Mouse (Mus musculus) kidney, postnatal 0 days (tissue): ENCODE data around the gene Cir1. TPM values are rescaled to one million over a fixed set of nuclear protein-coding genes. Genes with fewer than 3 reads are reported as not detected.

ENCODE experiments used
- ATAC-seq: fragments of 200-750 bp; cut with Nextera tagmentation; replicated peaks from 2 replicates; pipeline ENCODE4 v1.8.0; 2017; ENCODE audit warnings: low read depth, moderate number of reproducible peaks, moderate TSS enrichment, moderate library complexity; ENCODE audit not compliant: low FRiP score
- DNase-seq: peaks from one replicate; pipeline ENCODE4 v3.0.0-alpha.2; 2016; ENCODE audit warnings: low spot score
- H3K27ac ChIP-seq: fragments of 300-500 bp; sonication (generic); 2 replicates; pipeline ENCODE4 v1.5.1; 2014; ENCODE audit warnings: mild to moderate bottlenecking
- H3K27me3 ChIP-seq: fragments of 300-500 bp; sonication (generic); 2 replicates; pipeline ENCODE4 v1.6.1; 2014; ENCODE audit warnings: low read length, mixed read lengths; ENCODE audit not compliant: insufficient read depth
- H3K36me3 ChIP-seq: fragments of 300-500 bp; sonication (generic); 2 replicates; pipeline ENCODE4 v1.6.1; 2014; ENCODE audit warnings: low read length, mixed read lengths; ENCODE audit not compliant: insufficient read depth
- H3K4me1 ChIP-seq: fragments of 300-500 bp; sonication (generic); replicated peaks from 2 replicates; pipeline ENCODE4 v1.6.1; 2014; ENCODE audit warnings: antibody characterized with exemption, low read length, mixed read lengths; ENCODE audit not compliant: insufficient read depth
- H3K4me2 ChIP-seq: fragments of 300-500 bp; sonication (generic); 2 replicates; pipeline ENCODE4 v1.6.1; 2014; ENCODE audit warnings: mild to moderate bottlenecking, low read length, moderate library complexity, mixed read lengths
- H3K4me3 ChIP-seq: fragments of 300-500 bp; sonication (generic); replicated peaks from 2 replicates; pipeline ENCODE4 v1.5.1; 2014; ENCODE audit warnings: low read depth, low read length
- H3K9ac ChIP-seq: fragments of 300-500 bp; sonication (generic); 2 replicates; pipeline ENCODE4 v1.6.1; 2014; ENCODE audit warnings: low read depth, low read length
- H3K9me3 ChIP-seq: fragments of 300-500 bp; sonication (generic); replicated peaks from 2 replicates; pipeline ENCODE4 v1.6.1; 2016; ENCODE audit warnings: low read length, inconsistent platforms, mixed read lengths
- CTCF ChIP-seq: IDR thresholded peaks from 2 replicates; pipeline ENCODE4 v1.5.1; 2016; ENCODE audit warnings: antibody characterized with exemption, low read depth, mild to moderate bottlenecking, moderate library complexity
- WGBS: fragments of 180-500 bp; shearing (Covaris S2); extraction: QIAGEN DNeasy Blood & Tissue Kit; methylation state at CpG from one replicate; pipeline ENCODE4 v1.1.7; 2014; 5-methylcytosine and 5-hydroxymethylcytosine counted together
- polyA plus RNA-seq: library from polyadenylated mRNA; unstranded; fragments of >200 nt; fragmentation: Nextera tagmentation; extraction: Ambion mirVana; gene quantifications from 2 replicates; pipeline ENCODE4 v1.2.1, GENCODE M21; 2015

Gene Cir1
- 28.5 and 33.8 TPM in 2 replicates for polyA plus RNA-seq

GRCm38 (mm10) chr2:73312152-73313116 lies at the start of gene Cir1, which contains the start of gene Scrn3:
Gene Cir1, minus strand, starts transcription at chr2:73312701.
Gene Scrn3, plus strand, starts transcription at chr2:73312601.
- Histone ChIP-seq H3K36me3 (peaks cover 9% of the 10 kb centered on the region; the same call in 1 of the 2 replicates), H3K4me1 (0 out of 2 replicates have a peak, but pooled peaks cover 3% of the 10 kb centered on the region), H3K27me3 (no peaks in the 10 kb centered on the region), H3K9ac (peak within 1 kb of the TSS; percentile 74), H3K4me2 (peak within 1 kb of the TSS; percentile 79), H3K27ac (peak within 1 kb of the TSS; percentile 79), H3K4me3 (peak within 1 kb of the TSS; percentile 77), H3K9me3 (no peaks in the 10 kb centered on the region)
- peak; percentile 99 for DNase-seq
- TF ChIP-seq CTCF: no peak
- 1% methylated on average over 64 of the region's 64 CpGs for WGBS
- ATAC-seq: peak; percentile 93

DNA sequence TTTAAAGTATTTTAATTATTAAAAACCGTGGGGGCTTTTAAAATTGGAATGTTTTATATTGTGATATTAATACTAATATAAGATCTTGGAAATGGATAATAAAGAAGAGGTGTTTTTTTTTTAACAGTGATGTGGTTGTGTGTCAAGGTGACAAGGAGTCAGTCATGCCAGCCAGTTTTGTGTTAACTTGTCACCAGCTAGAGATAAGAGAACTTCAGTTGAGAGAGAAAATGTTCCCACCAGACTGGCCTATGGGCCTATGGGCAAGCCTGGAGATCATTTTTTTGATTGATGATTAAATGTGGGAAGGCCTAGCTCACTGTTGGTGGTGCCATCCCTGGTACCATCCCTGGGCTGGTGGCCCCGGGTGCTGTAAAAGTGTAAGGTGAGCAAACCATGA lies 48.0 kb upstream of the Cir1 start:
- no peaks in the 10 kb centered on the region for H3K4me1 ChIP-seq
- DNase-seq: no peak
- TF ChIP-seq CTCF: no peak
- no peak overlapping the region for H3K27ac ChIP-seq
- 86% methylated on average over 2 of the region's 2 CpGs for WGBS
- no peaks in the 10 kb centered on the region for H3K27me3 ChIP-seq
- H3K9ac ChIP-seq: no peak overlapping the region
- no peaks in the 10 kb centered on the region for H3K36me3 ChIP-seq
- H3K9me3 ChIP-seq: no peaks in the 10 kb centered on the region
- ATAC-seq: no peak
- no peak overlapping the region for H3K4me3 ChIP-seq
- no peak overlapping the region for H3K4me2 ChIP-seq

GRCm38 (mm10) chr2:73359941-73360340 lies 47.4 kb upstream of the Cir1 start:
- Histone ChIP-seq H3K9me3 (no peaks in the 10 kb centered on the region), H3K27me3 (no peaks in the 10 kb centered on the region), H3K4me3 (no peak overlapping the region), H3K36me3 (no peaks in the 10 kb centered on the region), H3K9ac (no peak overlapping the region), H3K4me2 (no peak overlapping the region), H3K27ac (no peak overlapping the region), H3K4me1 (no peaks in the 10 kb centered on the region)
- TF ChIP-seq CTCF: no peak
- DNase-seq (no peak), ATAC-seq (no peak)
- 91% methylated on average over 5 of the region's 5 CpGs for WGBS

- Histone ChIP-seq H3K4me2 (no peak overlapping the region), H3K27me3 (no peaks in the 10 kb centered on the region), H3K9me3 (no peaks in the 10 kb centered on the region), H3K36me3 (no peaks in the 10 kb centered on the region), H3K27ac (no peak overlapping the region), H3K4me3 (no peak overlapping the region), H3K9ac (no peak overlapping the region), H3K4me1 (no peaks in the 10 kb centered on the region)
- no peak for TF ChIP-seq CTCF
- 77% methylated on average over 18 of the region's 18 CpGs for WGBS
- DNase-seq: no peak
- no peak for ATAC-seq
Observed at GRCm38 (mm10) chr2:73357004-73357403, 44.5 kb upstream of the Cir1 start.

GRCm38 (mm10) chr2:73351927-73352374 lies 39.5 kb upstream of the Cir1 start:
- no peaks in the 10 kb centered on the region for H3K4me1 ChIP-seq
- H3K4me3 ChIP-seq: no peak overlapping the region
- no peaks in the 10 kb centered on the region for H3K9me3 ChIP-seq
- no peak overlapping the region for H3K9ac ChIP-seq
- no peaks in the 10 kb centered on the region for H3K27me3 ChIP-seq
- 44% methylated on average over 7 of the region's 7 CpGs for WGBS
- H3K36me3 ChIP-seq: no peaks in the 10 kb centered on the region
- 0 out of 2 replicates have a peak overlapping the region, but pooled peaks have one; percentile 6 for H3K27ac ChIP-seq
- H3K4me2 ChIP-seq: peak overlapping the region; percentile 30
- no peak; the same call in 1 of the 2 replicates for ATAC-seq
- no peak for TF ChIP-seq CTCF
- DNase-seq: peak; percentile 70

GRCm38 (mm10) chr2:73351496-73351895 lies 39.0 kb upstream of the Cir1 start:
- no peak for TF ChIP-seq CTCF
- 0 out of 2 replicates have a peak overlapping the region, but pooled peaks have one; percentile 6 for H3K27ac ChIP-seq
- no peak for ATAC-seq
- H3K4me3 ChIP-seq: no peak overlapping the region
- WGBS: 28% methylated on average over 5 of the region's 5 CpGs
- no peaks in the 10 kb centered on the region for H3K9me3 ChIP-seq
- peak overlapping the region; percentile 30 for H3K4me2 ChIP-seq
- H3K9ac ChIP-seq: no peak overlapping the region
- H3K4me1 ChIP-seq: no peaks in the 10 kb centered on the region
- peak; percentile 52 for DNase-seq
- H3K36me3 ChIP-seq: no peaks in the 10 kb centered on the region
- no peaks in the 10 kb centered on the region for H3K27me3 ChIP-seq
